Mouse (Mus musculus) left cerebral cortex, adult 8-10 months (tissue): Measurements from ENCODE around the gene Adcy2. TPM values are rescaled to one million over a fixed set of nuclear protein-coding genes. Genes with fewer than 3 reads are reported as not detected.

Experiments
- DNase-seq, 2 experiments: peaks; one replicate each; pipeline ENCODE4 v3.0.0; 2022; ENCODE audit warnings: low spot score in 2 of 2
- total RNA-seq, 4 experiments: library from RNA; stranded (reverse); gene quantifications; 2 replicates each; pipeline ENCODE4 v1.2.4; 2022

Adcy2 gene
- total RNA-seq, 4 experiments from 2014 or later: 113 to 130 (median 124) TPM

GRCm38 (mm10) chr13:68830030-68830759 is 169.1 kb downstream of the Adcy2 start:
- peak in 1 of 2 experiments; percentile 41 for DNase-seq

GRCm38 (mm10) chr13:68828441-68828840 is 170.9 kb downstream of the Adcy2 start:
- DNase-seq: no peak

- no peak for DNase-seq
These were observed 172.9 kb downstream of the Adcy2 start for GRCm38 (mm10) chr13:68826461-68826860.

- DNase-seq: no peak
These were observed 178.3 kb downstream of the Adcy2 start for GRCm38 (mm10) chr13:68820858-68821579.

GRCm38 (mm10) chr13:68815704-68816477 is 183.4 kb downstream of the Adcy2 start:
- peak; percentile 51 to 93 for DNase-seq

- DNase-seq: no peak
These were observed 188.2 kb downstream of the Adcy2 start for GRCm38 (mm10) chr13:68811185-68811584.

- DNase-seq: no peak
These were observed 199.6 kb downstream of the Adcy2 start for GRCm38 (mm10) chr13:68799777-68800176.

GRCm38 (mm10) chr13:68793286-68793685 is 206.1 kb downstream of the Adcy2 start:
- DNase-seq: no peak

- DNase-seq: no peak
These were observed 211.9 kb downstream of the Adcy2 start for GRCm38 (mm10) chr13:68787286-68788061.

- DNase-seq: no peak
These were observed 216.2 kb downstream of the Adcy2 start for GRCm38 (mm10) chr13:68783096-68783495.

- DNase-seq: no peak
These were observed 221.2 kb downstream of the Adcy2 start for GRCm38 (mm10) chr13:68778011-68778672.

- DNase-seq: no peak
These were observed 225.6 kb downstream of the Adcy2 start for GRCm38 (mm10) chr13:68773599-68774211.

GRCm38 (mm10) chr13:68768588-68768987 is 230.8 kb downstream of the Adcy2 start:
- no peak for DNase-seq

- DNase-seq: no peak
These were observed 233.3 kb downstream of the Adcy2 start for GRCm38 (mm10) chr13:68765896-68766578.

- no peak for DNase-seq
These were observed 234.7 kb downstream of the Adcy2 start for GRCm38 (mm10) chr13:68764614-68765013.

- peak in 1 of 2 experiments; percentile 54 for DNase-seq
These were observed 249.5 kb downstream of the Adcy2 start for GRCm38 (mm10) chr13:68749801-68750200.

GRCm38 (mm10) chr13:68749370-68749769 is 250.0 kb downstream of the Adcy2 start:
- DNase-seq: no peak

- no peak for DNase-seq
These were observed 253.9 kb downstream of the Adcy2 start for GRCm38 (mm10) chr13:68745426-68745825.

GRCm38 (mm10) chr13:68712661-68713060 is 286.7 kb downstream of the Adcy2 start:
- no peak for DNase-seq
